Mouse (Mus musculus): ENCODE results near the gene Gm10065.

- TF ChIP-seq GATA1 (IDR thresholded peaks at IDR 0.05; ENCODE audit: low read length): peak; percentile 25; the same call in 1 of the 2 replicates
- 0 out of 3 replicates have a peak, but pooled peaks have one; percentile 14 for TF ChIP-seq TAL1 (IDR thresholded peaks at IDR 0.05; ENCODE audit: low read length)
Measured at GRCm38 (mm10) chr13:21472427-21472826, 6.8 kb downstream of the Gm10065 start.
